ENCODE assay signal across 21 mouse cellular contexts in genomic region chr10:23010715-23011114, GRCm38 (mm10).
DNase-seq lines count a peak whose midpoint lies in the region; ATAC-seq and TF ChIP-seq lines count a peak whose summit lies in the region.
"Had no signal": no experiment of that assay in that cellular context is flagged by ENCODE, and none has a peak within 500 bp of the region (broad histone marks: within the 10 kb centered on the region; RNA-seq: fewer than 3 reads in every experiment).

No protein-coding gene starts in this region.

- no peak for ATAC-seq in liver, embryonic 11.5 days (replicated peaks; ENCODE audit: low FRiP score)
- peak; percentile 84 for ATAC-seq in kidney, embryonic 16.5 days (ENCODE audit: low FRiP score, low TSS enrichment)
- ATAC-seq in stomach, embryonic 14.5 days (ENCODE audit: insufficient number of reproducible peaks, insufficient read depth, low FRiP score, low read depth): peak; percentile 53; the same call in 1 of the 2 replicates
- ATAC-seq in forebrain, embryonic 12.5 days (ENCODE audit: low FRiP score): no peak
- ATAC-seq: CD4-positive, CD25-positive, alpha-beta regulatory T cell, adult 4 months; forebrain, embryonic 15.5 days; liver, embryonic 12.5 days; lung, postnatal 0 days had no signal

- no peak overlapping the region for H3K27ac ChIP-seq in liver, adult 2 months (replicated peaks; ENCODE audit: insufficient read depth, low read depth, low read length)
- no peak overlapping the region for H3K27ac ChIP-seq in liver, embryonic 11.5 days (ENCODE audit: low read depth, low read length)
- peak overlapping the region; percentile 86 for H3K27ac ChIP-seq in kidney, adult 2 months (ENCODE audit: insufficient read depth, low read depth, low read length)
- peak overlapping the region; percentile 55 for H3K27ac ChIP-seq in kidney, embryonic 16.5 days (ENCODE audit: low read length)
- H3K27ac ChIP-seq in stomach, embryonic 14.5 days (ENCODE audit: low read length): no peak overlapping the region
- H3K27ac ChIP-seq in forebrain, embryonic 12.5 days: no peak overlapping the region
- H3K27ac ChIP-seq: embryonic facial prominence, embryonic 15.5 days; forebrain, embryonic 15.5 days; heart, adult 2 months; hindbrain, embryonic 12.5 days; liver, embryonic 12.5 days; midbrain, embryonic 12.5 days; neural tube, embryonic 15.5 days had no signal

- TF ChIP-seq CTCF in liver, adult 2 months (IDR thresholded peaks at IDR 0.05; ENCODE audit: low read depth, low read length): no peak
- no peak for TF ChIP-seq CTCF in kidney, adult 2 months (conservative IDR thresholded peaks at IDR 0.05; ENCODE audit: insufficient read depth, insufficient read length, low read depth, low read length)

- WGBS in liver, adult 2 months: 72% methylated on average over 4 of the region's 4 CpGs
- 76% methylated on average over 4 of the region's 4 CpGs for WGBS in liver, embryonic 11.5 days
- WGBS in kidney, adult 2 months: 67% methylated on average over 4 of the region's 4 CpGs
- WGBS in kidney, embryonic 16.5 days: 57% methylated on average over 4 of the region's 4 CpGs
- 47% methylated on average over 4 of the region's 4 CpGs for WGBS in stomach, embryonic 14.5 days
- 82% methylated on average over 4 of the region's 4 CpGs for WGBS in forebrain, embryonic 12.5 days

- H3K36me3 ChIP-seq in liver, adult 2 months (ENCODE audit: control insufficient read depth, insufficient read depth, low read length): no peaks in the 10 kb centered on the region
- no peaks in the 10 kb centered on the region for H3K36me3 ChIP-seq in liver, embryonic 11.5 days (ENCODE audit: control insufficient read depth, insufficient read depth, low read length)
- no peaks in the 10 kb centered on the region for H3K36me3 ChIP-seq in kidney, adult 2 months (ENCODE audit: control insufficient read depth, insufficient read depth, low read length)
- H3K36me3 ChIP-seq in kidney, embryonic 16.5 days (ENCODE audit: insufficient read depth, low read length): no peaks in the 10 kb centered on the region
- no peaks in the 10 kb centered on the region for H3K36me3 ChIP-seq in stomach, embryonic 14.5 days (ENCODE audit: control insufficient read depth, insufficient read depth, low read length)
- H3K36me3 ChIP-seq in forebrain, embryonic 12.5 days (replicated peaks): no peaks in the 10 kb centered on the region
- H3K36me3 ChIP-seq: embryonic facial prominence, embryonic 15.5 days; forebrain, embryonic 15.5 days; hindbrain, embryonic 12.5 days; liver, embryonic 12.5 days; midbrain, embryonic 12.5 days; neural tube, embryonic 15.5 days had no signal

- no peaks in the 10 kb centered on the region for H3K27me3 ChIP-seq in liver, adult 2 months (ENCODE audit: control insufficient read depth, insufficient read depth, low read length)
- H3K27me3 ChIP-seq in liver, embryonic 11.5 days (replicated peaks; ENCODE audit: control insufficient read depth, insufficient read depth, low read length): no peaks in the 10 kb centered on the region
- no peaks in the 10 kb centered on the region for H3K27me3 ChIP-seq in kidney, adult 2 months (replicated peaks; ENCODE audit: control insufficient read depth, insufficient read depth, low read length)
- H3K27me3 ChIP-seq in kidney, embryonic 16.5 days (ENCODE audit: insufficient read depth, low read length): no peaks in the 10 kb centered on the region
- no peaks in the 10 kb centered on the region for H3K27me3 ChIP-seq in stomach, embryonic 14.5 days (ENCODE audit: control insufficient read depth, insufficient read depth, low read length)
- no peaks in the 10 kb centered on the region for H3K27me3 ChIP-seq in forebrain, embryonic 12.5 days
- H3K27me3 ChIP-seq: embryonic facial prominence, embryonic 15.5 days; forebrain, embryonic 15.5 days; hindbrain, embryonic 12.5 days; liver, embryonic 12.5 days; midbrain, embryonic 12.5 days; neural tube, embryonic 15.5 days had no signal

- no peak overlapping the region for H3K9ac ChIP-seq in liver, adult 2 months (ENCODE audit: low read depth, low read length)
- H3K9ac ChIP-seq in liver, embryonic 11.5 days (ENCODE audit: low read depth, low read length): no peak overlapping the region
- no peak overlapping the region for H3K9ac ChIP-seq in kidney, embryonic 16.5 days (replicated peaks; ENCODE audit: low read length)
- H3K9ac ChIP-seq in stomach, embryonic 14.5 days (replicated peaks; ENCODE audit: low read depth, low read length): no peak overlapping the region
- H3K9ac ChIP-seq in forebrain, embryonic 12.5 days: no peak overlapping the region
- H3K9ac ChIP-seq: embryonic facial prominence, embryonic 15.5 days; forebrain, embryonic 15.5 days; hindbrain, embryonic 12.5 days; liver, embryonic 12.5 days; midbrain, embryonic 12.5 days; neural tube, embryonic 15.5 days had no signal

- no peak overlapping the region for H3K4me2 ChIP-seq in liver, embryonic 11.5 days
- no peak overlapping the region for H3K4me2 ChIP-seq in kidney, embryonic 16.5 days (replicated peaks; ENCODE audit: low read depth, low read length)
- H3K4me2 ChIP-seq in stomach, embryonic 14.5 days (replicated peaks; ENCODE audit: low read depth, low read length): no peak overlapping the region
- no peak overlapping the region for H3K4me2 ChIP-seq in forebrain, embryonic 12.5 days
- H3K4me2 ChIP-seq: embryonic facial prominence, embryonic 15.5 days; forebrain, embryonic 15.5 days; hindbrain, embryonic 12.5 days; liver, embryonic 12.5 days; midbrain, embryonic 12.5 days; neural tube, embryonic 15.5 days had no signal

- TF ChIP-seq POLR2A in liver, adult 2 months (IDR thresholded peaks at IDR 0.05; ENCODE audit: extremely low read depth, insufficient read depth, low read length): no peak
- no peak for TF ChIP-seq POLR2A in kidney, adult 2 months (IDR thresholded peaks at IDR 0.05; ENCODE audit: low read depth, low read length)

- H3K4me3 ChIP-seq in liver, adult 2 months (ENCODE audit: insufficient read depth, low read depth, low read length): no peak overlapping the region
- H3K4me3 ChIP-seq in liver, embryonic 11.5 days (ENCODE audit: low read depth, low read length): no peak overlapping the region
- no peak overlapping the region for H3K4me3 ChIP-seq in kidney, adult 2 months (ENCODE audit: insufficient read depth, low read depth, low read length)
- no peak overlapping the region for H3K4me3 ChIP-seq in kidney, embryonic 16.5 days (ENCODE audit: low read length)
- H3K4me3 ChIP-seq in stomach, embryonic 14.5 days (ENCODE audit: low read depth, low read length): no peak overlapping the region
- H3K4me3 ChIP-seq in forebrain, embryonic 12.5 days (replicated peaks): no peak overlapping the region
- H3K4me3 ChIP-seq: embryonic facial prominence, embryonic 15.5 days; forebrain, embryonic 15.5 days; heart, adult 2 months; hindbrain, embryonic 12.5 days; liver, embryonic 12.5 days; midbrain, embryonic 12.5 days; neural tube, embryonic 15.5 days had no signal

- no peaks in the 10 kb centered on the region for H3K9me3 ChIP-seq in liver, embryonic 11.5 days (ENCODE audit: control insufficient read depth, low read length)
- H3K9me3 ChIP-seq in kidney, embryonic 16.5 days (ENCODE audit: low read length): no peaks in the 10 kb centered on the region
- no peaks in the 10 kb centered on the region for H3K9me3 ChIP-seq in stomach, embryonic 14.5 days (ENCODE audit: control insufficient read depth, low read depth, low read length)
- no peaks in the 10 kb centered on the region for H3K9me3 ChIP-seq in forebrain, embryonic 12.5 days
- H3K9me3 ChIP-seq: embryonic facial prominence, embryonic 15.5 days; forebrain, embryonic 15.5 days; hindbrain, embryonic 12.5 days; liver, embryonic 12.5 days; midbrain, embryonic 12.5 days; neural tube, embryonic 15.5 days had no signal

- DNase-seq in liver, adult 2 months (ENCODE audit: extremely low read depth, low read depth, low spot score): peak; percentile 25
- no peak for DNase-seq in liver, embryonic 11.5 days (ENCODE audit: low spot score)
- peak; percentile 53 for DNase-seq in kidney, adult 2 months
- no peak for DNase-seq in adipocyte (ENCODE audit: low spot score)
- DNase-seq: adrenal gland, postnatal 25 days; cerebellum, adult 8-10 months; gastrocnemius, postnatal 25 days; heart, adult 2 months; right cerebral cortex, adult 18-20 months; right cerebral cortex, postnatal 4 days had no signal

- no peaks in the 10 kb centered on the region for H3K4me1 ChIP-seq in liver, adult 2 months (ENCODE audit: control insufficient read depth, insufficient read depth, low read length)
- H3K4me1 ChIP-seq in liver, embryonic 11.5 days (replicated peaks; ENCODE audit: control insufficient read depth, insufficient read depth, low read length): no peaks in the 10 kb centered on the region
- H3K4me1 ChIP-seq in kidney, adult 2 months (ENCODE audit: control insufficient read depth, insufficient read depth, low read length): no peaks in the 10 kb centered on the region
- H3K4me1 ChIP-seq in kidney, embryonic 16.5 days (ENCODE audit: insufficient read depth, low read length): 0 out of 2 replicates have a peak, but pooled peaks cover under 1% of the 10 kb centered on the region
- H3K4me1 ChIP-seq in stomach, embryonic 14.5 days (ENCODE audit: control insufficient read depth, insufficient read depth, low read length): peaks cover 1% of the 10 kb centered on the region
- H3K4me1 ChIP-seq in forebrain, embryonic 12.5 days: no peaks in the 10 kb centered on the region
- H3K4me1 ChIP-seq: embryonic facial prominence, embryonic 15.5 days; forebrain, embryonic 15.5 days; hindbrain, embryonic 12.5 days; liver, embryonic 12.5 days; midbrain, embryonic 12.5 days had no signal

- no peaks in the 10 kb centered on the region for H3K79me2 ChIP-seq in liver, adult 2 months (ENCODE audit: control insufficient read depth, insufficient read depth, low read length)

Comparison
In these comparisons a context has a peak if more than half of its experiments do, and no peak if none do; other contexts are left out.
1. DNase-seq: peak in liver, adult 2 months (single experiment) and kidney, adult 2 months (single experiment); none in liver, embryonic 11.5 days (single experiment) and adipocyte (single experiment).
2. H3K27ac ChIP-seq: peak in kidney, adult 2 months (single experiment) and kidney, embryonic 16.5 days (single experiment); none in liver, adult 2 months (single experiment), liver, embryonic 11.5 days (single experiment), stomach, embryonic 14.5 days (single experiment) and forebrain, embryonic 12.5 days (single experiment).
3. ATAC-seq: peak in kidney, embryonic 16.5 days (single experiment) and stomach, embryonic 14.5 days (single experiment); none in liver, embryonic 11.5 days (single experiment) and forebrain, embryonic 12.5 days (single experiment).